Mouse (Mus musculus) embryonic fibroblast, embryonic 13.5 days (primary cell): Measurements from ENCODE around the gene Scd3.

Experiments
- CTCF ChIP-seq: IDR thresholded peaks from 2 replicates; pipeline ENCODE4 v1.5.1; 2011; ENCODE audit warnings: mild to moderate bottlenecking, control low read depth, low read length, moderate library complexity, borderline replicate concordance; ENCODE audit not compliant: insufficient read depth
- POLR2A ChIP-seq: IDR thresholded peaks from 2 replicates; pipeline ENCODE4 v1.6.1; 2011; ENCODE audit warnings: low read depth, mild to moderate bottlenecking, control low read depth, low read length, moderate library complexity

GRCm38 (mm10) chr19:44292083-44292482 is 89.0 kb downstream of the Scd3 start:
- TF ChIP-seq CTCF (no peak), POLR2A (no peak)
